Mouse (Mus musculus) C2C12 (cell line): Measurements from ENCODE around the gene Itgae.

Experiments used
- CEBPB ChIP-seq: IDR thresholded peaks from one replicate; pipeline ENCODE4 v1.6.1; 2011; ENCODE audit warnings: low read depth, mild to moderate bottlenecking, control low read depth, moderate library complexity
- CTCF ChIP-seq: IDR thresholded peaks from one replicate; pipeline ENCODE4 v1.5.1; 2011; ENCODE audit not compliant: control insufficient read depth, insufficient read depth, insufficient read length
- FOSL1 ChIP-seq: IDR thresholded peaks from one replicate; pipeline ENCODE4 v1.8.0; 2011; ENCODE audit warnings: mild to moderate bottlenecking, low read length; ENCODE audit not compliant: poor library complexity, insufficient read depth, severe bottlenecking
- MAX ChIP-seq: IDR thresholded peaks from one replicate; pipeline ENCODE4 v1.6.1; 2011; ENCODE audit warnings: mild to moderate bottlenecking, control low read depth
- MYOD1 ChIP-seq: IDR thresholded peaks from one replicate; pipeline ENCODE4 v1.6.1; 2011; ENCODE audit warnings: low read depth; ENCODE audit not compliant: control insufficient read depth, insufficient read length
- MYOG ChIP-seq: IDR thresholded peaks from one replicate; pipeline ENCODE4 v1.6.1; 2011; ENCODE audit not compliant: control insufficient read depth, insufficient read length; ENCODE audit errors: extremely low read depth
- USF1 ChIP-seq: IDR thresholded peaks from one replicate; pipeline ENCODE4 v1.6.1; 2011; ENCODE audit warnings: low read depth, mild to moderate bottlenecking, control low read depth, moderate library complexity

GRCm38 (mm10) chr11:73176608-73177508 is 86.5 kb downstream of the Itgae start, which contains the start of the genes Emc6 and Tax1bp3:
- TF ChIP-seq CTCF (no peak), MYOG (no peak), MAX (peak; percentile 41), USF1 (no peak), CEBPB (no peak), MYOD1 (no peak), FOSL1 (no peak)
